Mouse (Mus musculus) embryonic stem cell, embryonic (primary cell): ENCODE measurements at regions not wholly inside any gene's neighbourhood (a gene's known extent, or its start where the extent isn't known, plus 50 kb on each side); places are given as distances from the start of the nearest gene placed in this dataset.

Source experiments
- CTCF ChIA-PET, 4 experiments: fragments of 300-600 bp in 2 of 4; fragments of 350-600 bp in 2 of 4; sonication (Branson Sonifier 250); formaldehyde crosslinking; loops; one replicate each; lab custom pipeline; 2022; ENCODE audit warnings: inconsistent platforms in 2 of 4; lab: Charles Lee
- POLR2A ChIA-PET, 4 experiments: fragments of 300-600 bp in 2 of 4; fragments of 350-600 bp in 2 of 4; sonication (Branson Sonifier 250); formaldehyde crosslinking; loops; one replicate each; lab custom pipeline; 2022; ENCODE audit warnings: antibody characterized with exemption in 4 of 4, inconsistent platforms in 1 of 4; lab: Charles Lee

- POLR2A ChIA-PET = interaction anchor here in 3 of 4 experiments (0.5 to 2.1 kb wide), 18 partner anchors 9 to 247 kb away, joined by 3 to 53 read pairs (median 4); partner anchors contain the start of genes Pdcd6 (in 3 of the 3) and Cast (in 1 of the 3)
- CTCF ChIA-PET = interaction anchor here in 1 of 4 experiments (1.4 kb wide), 1 partner anchor 28 kb away, joined by 4 read pairs; no protein-coding TSS in a partner anchor
These were observed 69.9 kb upstream of the Zfp825 start for GRCm38 (mm10) chr13:74563483-74564330.

DNA sequence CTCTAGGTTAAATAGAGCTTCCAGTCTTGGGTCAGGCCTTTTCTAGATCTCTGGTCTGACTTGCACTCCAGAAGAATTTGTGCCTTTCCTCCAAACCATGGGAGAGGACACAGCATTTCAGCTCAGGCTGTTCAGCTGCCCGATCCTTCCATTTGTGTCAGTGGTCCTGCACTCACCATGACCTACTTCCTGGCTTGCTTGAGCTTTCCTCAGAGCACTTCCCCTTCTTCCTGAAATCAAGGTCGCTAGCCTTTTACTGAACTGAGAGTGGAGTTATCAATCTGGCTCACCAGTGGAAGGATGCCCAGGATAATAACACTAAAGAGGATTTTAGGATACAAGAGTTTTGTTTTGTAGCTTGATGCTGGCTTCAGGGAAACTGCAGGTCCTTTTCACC is 70.5 kb upstream of the Zfp825 start:
- CTCF ChIA-PET = interaction anchor here in 1 of 4 experiments (1.4 kb wide), 1 partner anchor 27 kb away, joined by 4 read pairs; no protein-coding TSS in a partner anchor
- POLR2A ChIA-PET = interaction anchor here in 3 of 4 experiments (1.1 to 2.1 kb wide), 12 partner anchors 9 to 247 kb away, joined by 3 to 53 read pairs (median 5); partner anchors contain the start of genes Pdcd6 (in 3 of the 3) and Cast (in 1 of the 3)

- ChIA-PET POLR2A (interaction anchor here in 2 of 4 experiments (0.5 to 1.2 kb wide), 2 partner anchors 27 to 36 kb away, joined by 3 read pairs; no protein-coding TSS in a partner anchor), CTCF (interaction anchor here in 3 of 4 experiments (0.7 to 1.8 kb wide), 3 partner anchors 182 to 229 kb away, joined by 3 to 6 read pairs (median 3); no protein-coding TSS in a partner anchor)
These were observed 69.4 kb upstream of the Erap1 start for GRCm38 (mm10) chr13:74569967-74570366.
